Mouse (Mus musculus): ENCODE data around the gene Prss34. TPM values are rescaled to one million over a fixed set of nuclear protein-coding genes. Genes with fewer than 3 reads are reported as not detected.

Prss34 gene
- polyA plus RNA-seq (2015; fragmentation: Nextera tagmentation; extraction: Ambion mirVana), result 0.80 and 0.82 TPM in 2 replicates

GRCm38 (mm10) chr17:25298094-25298493 is at the start of gene Prss34:
Gene Prss34, plus strand, starts transcription at chr17:25298394.
- Histone ChIP-seq H3K36me3 (ENCODE audit: control insufficient read depth, insufficient read depth, low read length) (no peaks in the 10 kb centered on the region), H3K9me3 (ENCODE audit: control insufficient read depth, low read length) (no peaks in the 10 kb centered on the region), H3K4me2 (ENCODE audit: low read depth, low read length) (no peak within 1 kb of the TSS), H3K4me1 (replicated peaks; ENCODE audit: control insufficient read depth, insufficient read depth, low read length) (no peaks in the 10 kb centered on the region), H3K4me3 (ENCODE audit: low read length) (no peak within 1 kb of the TSS), H3K27ac (ENCODE audit: low read length) (no peak within 1 kb of the TSS), H3K27me3 (ENCODE audit: control insufficient read depth, insufficient read depth, low read depth, low read length) (no peaks in the 10 kb centered on the region; the same call in 1 of the 2 replicates), H3K9ac (ENCODE audit: low read length) (no peak within 1 kb of the TSS)
- WGBS, result 69% methylated on average over 5 of the region's 5 CpGs
- ATAC-seq (ENCODE audit: low read depth), result no peak

DNA sequence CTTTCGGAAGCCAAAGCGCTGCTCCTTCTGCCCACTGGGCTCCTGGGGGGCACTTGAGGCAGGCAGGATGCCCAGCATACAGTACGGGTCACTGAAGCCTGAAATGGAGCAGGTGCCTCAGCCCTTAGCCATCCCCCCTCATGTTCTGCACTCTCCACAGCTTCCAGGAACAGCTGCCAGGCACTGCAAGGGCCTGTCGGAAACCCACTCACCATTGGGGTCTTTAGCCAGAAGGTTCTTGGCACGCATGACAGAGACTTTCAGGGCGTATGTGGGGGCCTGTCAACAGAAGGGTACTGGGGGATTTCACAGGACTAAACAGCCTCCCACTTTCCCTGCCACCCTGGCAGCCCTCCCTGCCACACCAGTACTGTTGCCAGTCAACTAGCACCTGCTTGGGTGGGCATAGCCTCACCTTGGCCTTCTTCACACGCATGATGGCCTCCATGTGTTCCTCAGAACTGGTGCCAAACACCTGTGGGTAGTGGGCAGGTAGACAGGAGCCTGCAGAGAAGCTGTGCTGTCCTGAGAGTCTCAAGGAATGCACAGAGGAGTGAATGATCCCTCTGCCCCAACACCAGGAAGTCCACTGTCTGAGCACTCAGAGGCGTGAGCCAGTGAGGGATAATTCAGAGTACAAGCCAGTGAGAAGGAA is 47.9 kb upstream of the Prss34 start:
- Histone ChIP-seq H3K4me1 (replicated peaks; ENCODE audit: control insufficient read depth, insufficient read depth, low read length) (no peaks in the 10 kb centered on the region), H3K4me3 (ENCODE audit: low read length) (no peak overlapping the region), H3K36me3 (ENCODE audit: control insufficient read depth, insufficient read depth, low read length) (no peaks in the 10 kb centered on the region), H3K9me3 (ENCODE audit: control insufficient read depth, low read length) (no peaks in the 10 kb centered on the region), H3K4me2 (ENCODE audit: low read depth, low read length) (no peak overlapping the region), H3K27ac (ENCODE audit: low read length) (no peak overlapping the region), H3K27me3 (ENCODE audit: control insufficient read depth, insufficient read depth, low read depth, low read length) (peaks cover 13% of the 10 kb centered on the region), H3K9ac (ENCODE audit: low read length) (no peak overlapping the region)
- 77% methylated on average over 8 of the region's 8 CpGs for WGBS
- no peak for ATAC-seq (ENCODE audit: low read depth)

- no peaks in the 10 kb centered on the region for H3K9me3 ChIP-seq (ENCODE audit: control insufficient read depth, low read length)
- peaks cover 24% of the 10 kb centered on the region for H3K27me3 ChIP-seq (ENCODE audit: control insufficient read depth, insufficient read depth, low read depth, low read length)
- H3K4me2 ChIP-seq (ENCODE audit: low read depth, low read length), result no peak overlapping the region
- H3K9ac ChIP-seq (ENCODE audit: low read length), result no peak overlapping the region
- no peaks in the 10 kb centered on the region for H3K36me3 ChIP-seq (ENCODE audit: control insufficient read depth, insufficient read depth, low read length)
- peaks cover 9% of the 10 kb centered on the region for H3K4me1 ChIP-seq (replicated peaks; ENCODE audit: control insufficient read depth, insufficient read depth, low read length)
- H3K27ac ChIP-seq (ENCODE audit: low read length), result no peak overlapping the region
- H3K4me3 ChIP-seq (ENCODE audit: low read length), result no peak overlapping the region
- no peak for ATAC-seq (ENCODE audit: low read depth)
- WGBS, result 35% methylated on average over 3 of the region's 3 CpGs
Measured at GRCm38 (mm10) chr17:25252643-25253042, 45.6 kb upstream of the Prss34 start.

DNA sequence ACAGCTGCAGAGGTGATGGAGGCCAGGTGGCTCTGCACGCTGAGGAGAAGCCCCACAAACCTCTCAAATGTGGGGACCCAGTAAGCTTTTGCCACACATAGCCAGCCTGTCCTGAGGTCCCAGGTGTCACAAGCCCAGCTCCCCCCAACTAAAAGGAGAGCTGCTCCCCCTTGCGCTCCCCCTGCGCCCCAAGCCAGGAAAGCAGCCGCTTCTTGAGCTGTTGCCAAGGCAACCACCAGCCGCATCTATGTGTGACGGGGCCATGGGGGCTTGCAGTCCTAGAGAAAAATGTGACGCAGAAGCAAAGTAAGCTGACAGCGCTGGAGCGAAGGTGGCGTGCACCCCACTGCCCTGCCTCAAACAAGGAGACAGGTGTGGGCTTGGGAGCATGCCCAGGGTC is 44.4 kb upstream of the Prss34 start:
- H3K4me2 ChIP-seq (ENCODE audit: low read depth, low read length), result no peak overlapping the region
- ATAC-seq (ENCODE audit: low read depth), result no peak
- no peaks in the 10 kb centered on the region; the same call in 1 of the 2 replicates for H3K36me3 ChIP-seq (ENCODE audit: control insufficient read depth, insufficient read depth, low read length)
- WGBS, result 26% methylated on average over 10 of the region's 10 CpGs
- no peaks in the 10 kb centered on the region for H3K9me3 ChIP-seq (ENCODE audit: control insufficient read depth, low read length)
- H3K27ac ChIP-seq (ENCODE audit: low read length), result no peak overlapping the region
- peaks cover 24% of the 10 kb centered on the region for H3K27me3 ChIP-seq (ENCODE audit: control insufficient read depth, insufficient read depth, low read depth, low read length)
- no peak overlapping the region for H3K9ac ChIP-seq (ENCODE audit: low read length)
- peaks cover 9% of the 10 kb centered on the region for H3K4me1 ChIP-seq (replicated peaks; ENCODE audit: control insufficient read depth, insufficient read depth, low read length)
- H3K4me3 ChIP-seq (ENCODE audit: low read length), result no peak overlapping the region

DNA sequence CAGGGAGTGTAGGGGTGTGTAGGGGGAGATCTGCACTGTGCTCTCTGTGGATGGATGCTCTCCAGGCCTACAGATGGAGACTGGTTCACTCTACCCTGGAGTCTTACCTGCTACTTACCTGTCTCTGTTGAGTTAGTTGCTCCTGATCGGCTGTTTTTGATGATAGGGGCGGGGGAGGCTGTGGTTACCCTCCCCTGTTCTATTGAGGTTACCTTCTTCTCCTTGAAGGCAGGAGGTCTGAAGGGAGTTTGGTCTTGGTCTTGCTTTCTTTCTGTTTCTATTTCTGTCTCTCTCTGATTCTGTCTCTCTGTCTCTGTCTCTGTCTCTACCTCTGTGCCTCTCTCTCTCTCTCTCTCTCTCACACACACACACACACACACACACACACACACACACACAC is 43.1 kb upstream of the Prss34 start:
- no peak overlapping the region for H3K9ac ChIP-seq (ENCODE audit: low read length)
- H3K4me3 ChIP-seq (ENCODE audit: low read length), result no peak overlapping the region
- H3K9me3 ChIP-seq (ENCODE audit: control insufficient read depth, low read length), result no peaks in the 10 kb centered on the region
- ATAC-seq (ENCODE audit: low read depth), result no peak
- 63% methylated on average over 2 of the region's 2 CpGs for WGBS
- no peak overlapping the region for H3K4me2 ChIP-seq (ENCODE audit: low read depth, low read length)
- H3K36me3 ChIP-seq (ENCODE audit: control insufficient read depth, insufficient read depth, low read length), result peaks cover under 1% of the 10 kb centered on the region; the same call in 1 of the 2 replicates
- peaks cover 24% of the 10 kb centered on the region for H3K27me3 ChIP-seq (ENCODE audit: control insufficient read depth, insufficient read depth, low read depth, low read length)
- H3K27ac ChIP-seq (ENCODE audit: low read length), result no peak overlapping the region
- peaks cover 9% of the 10 kb centered on the region for H3K4me1 ChIP-seq (replicated peaks; ENCODE audit: control insufficient read depth, insufficient read depth, low read length)

DNA sequence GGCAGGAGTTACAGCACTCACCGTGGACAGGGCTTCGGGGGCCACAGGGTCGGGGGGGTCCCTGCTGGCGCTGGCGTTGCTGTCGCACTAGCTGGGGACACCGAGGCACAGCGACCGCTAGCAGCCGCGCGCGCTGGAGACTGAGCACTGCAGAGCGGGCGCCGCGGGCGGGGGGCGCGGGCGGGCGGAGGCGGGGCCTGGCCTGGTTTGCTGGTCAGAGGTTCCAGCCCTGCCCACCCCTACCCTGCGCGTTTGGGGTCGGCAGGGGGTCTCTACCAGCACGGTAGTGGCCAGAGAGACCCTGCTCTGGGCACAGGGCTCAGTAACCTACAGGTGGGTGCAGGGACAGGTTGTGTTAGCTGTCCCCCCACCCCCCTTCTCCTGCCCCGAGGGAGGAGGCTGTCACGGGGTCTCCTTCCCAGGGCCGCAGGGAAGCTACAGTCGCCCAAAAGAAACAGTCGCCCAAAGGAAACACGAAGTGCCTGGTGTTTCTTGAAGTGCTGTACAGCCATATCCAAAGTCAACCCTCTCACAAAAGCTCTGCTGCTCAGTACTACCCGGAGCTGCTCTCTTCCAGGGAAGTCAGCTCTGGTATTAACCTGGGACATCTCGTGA is 41.9 kb upstream of the Prss34 start, which contains the start of gene Baiap3:
Gene Baiap3 (minus strand): TSS at position 225 of the 615 bp plus-strand sequence.
- peak within 1 kb of the TSS; percentile 61 for H3K9ac ChIP-seq (ENCODE audit: low read length)
- H3K9me3 ChIP-seq (ENCODE audit: control insufficient read depth, low read length), result no peaks in the 10 kb centered on the region
- H3K27ac ChIP-seq (ENCODE audit: low read length), result no peak within 1 kb of the TSS
- ATAC-seq (ENCODE audit: low read depth), result peak; percentile 50
- peaks cover 9% of the 10 kb centered on the region for H3K4me1 ChIP-seq (replicated peaks; ENCODE audit: control insufficient read depth, insufficient read depth, low read length)
- peak within 1 kb of the TSS; percentile 67 for H3K4me2 ChIP-seq (ENCODE audit: low read depth, low read length)
- peaks cover 24% of the 10 kb centered on the region for H3K27me3 ChIP-seq (ENCODE audit: control insufficient read depth, insufficient read depth, low read depth, low read length)
- peaks cover 2% of the 10 kb centered on the region; the same call in 1 of the 2 replicates for H3K36me3 ChIP-seq (ENCODE audit: control insufficient read depth, insufficient read depth, low read length)
- WGBS, result 3% methylated on average over 34 of the region's 35 CpGs
- H3K4me3 ChIP-seq (ENCODE audit: low read length), result peak within 1 kb of the TSS; percentile 44

DNA sequence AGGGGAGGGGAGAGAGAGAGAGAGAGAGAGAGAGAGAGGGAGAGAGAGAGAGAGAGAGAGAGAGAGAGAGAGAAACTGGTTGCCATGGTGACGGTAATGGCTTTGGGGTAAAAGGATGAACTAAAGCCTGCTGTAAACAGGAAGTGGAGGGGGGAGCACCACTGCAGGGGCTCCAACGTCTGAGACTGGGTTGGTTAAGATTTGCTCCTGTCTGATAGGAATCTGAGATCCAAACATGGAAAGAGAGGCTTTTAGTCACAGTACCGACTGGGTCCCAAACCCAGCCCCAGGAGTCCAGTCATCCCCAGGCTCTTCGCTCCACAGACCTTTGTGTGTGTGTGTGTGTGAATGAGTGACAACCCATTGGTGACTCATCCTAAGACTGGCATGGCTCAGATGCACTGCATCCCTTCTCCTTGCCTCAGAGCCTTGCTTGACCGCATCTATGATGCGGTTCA is 40.4 kb upstream of the Prss34 start:
- H3K4me2 ChIP-seq (ENCODE audit: low read depth, low read length), result no peak overlapping the region
- no peak overlapping the region for H3K27ac ChIP-seq (ENCODE audit: low read length)
- WGBS, result 45% methylated on average over 6 of the region's 6 CpGs
- H3K27me3 ChIP-seq (ENCODE audit: control insufficient read depth, insufficient read depth, low read depth, low read length), result peaks cover 24% of the 10 kb centered on the region
- no peak overlapping the region for H3K4me3 ChIP-seq (ENCODE audit: low read length)
- no peak for ATAC-seq (ENCODE audit: low read depth)
- H3K9ac ChIP-seq (ENCODE audit: low read length), result no peak overlapping the region
- no peaks in the 10 kb centered on the region for H3K9me3 ChIP-seq (ENCODE audit: control insufficient read depth, low read length)
- H3K4me1 ChIP-seq (replicated peaks; ENCODE audit: control insufficient read depth, insufficient read depth, low read length), result peaks cover 9% of the 10 kb centered on the region
- H3K36me3 ChIP-seq (ENCODE audit: control insufficient read depth, insufficient read depth, low read length), result peaks cover 8% of the 10 kb centered on the region

DNA sequence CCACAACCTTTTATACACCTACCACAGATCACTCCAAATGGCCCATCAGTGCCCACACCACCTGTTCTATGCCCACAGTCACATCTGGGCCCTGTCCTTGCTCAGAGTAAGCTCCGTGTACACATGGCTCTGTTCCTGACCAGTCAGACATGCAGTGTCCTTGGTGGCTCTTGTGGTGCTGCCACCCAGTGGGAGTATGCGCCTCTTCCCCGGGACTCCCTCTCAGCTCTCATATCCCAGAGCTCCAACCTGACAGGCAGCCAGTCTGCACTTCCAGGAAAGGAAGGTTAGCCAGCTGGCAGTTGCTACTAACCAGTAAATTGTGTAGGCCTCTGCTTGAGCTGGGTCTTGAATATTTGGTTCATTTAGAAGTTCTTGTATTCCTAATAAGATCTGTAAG is 33.7 kb upstream of the Prss34 start:
- H3K27ac ChIP-seq (ENCODE audit: low read length), result no peak overlapping the region
- no peaks in the 10 kb centered on the region for H3K27me3 ChIP-seq (ENCODE audit: control insufficient read depth, insufficient read depth, low read depth, low read length)
- no peak overlapping the region for H3K4me3 ChIP-seq (ENCODE audit: low read length)
- no peak for ATAC-seq (ENCODE audit: low read depth)
- H3K4me2 ChIP-seq (ENCODE audit: low read depth, low read length), result no peak overlapping the region
- peaks cover 68% of the 10 kb centered on the region for H3K36me3 ChIP-seq (ENCODE audit: control insufficient read depth, insufficient read depth, low read length)
- WGBS, result 57% methylated on average over 3 of the region's 3 CpGs
- H3K4me1 ChIP-seq (replicated peaks; ENCODE audit: control insufficient read depth, insufficient read depth, low read length), result no peaks in the 10 kb centered on the region
- H3K9me3 ChIP-seq (ENCODE audit: control insufficient read depth, low read length), result no peaks in the 10 kb centered on the region
- H3K9ac ChIP-seq (ENCODE audit: low read length), result no peak overlapping the region

GRCm38 (mm10) chr17:25270795-25271335 is 27.3 kb upstream of the Prss34 start:
- Histone ChIP-seq H3K4me1 (replicated peaks; ENCODE audit: control insufficient read depth, insufficient read depth, low read length) (peaks cover 16% of the 10 kb centered on the region), H3K4me3 (ENCODE audit: low read length) (peak overlapping the region; percentile 67; the same call in 1 of the 2 replicates), H3K9ac (ENCODE audit: low read length) (no peak overlapping the region), H3K36me3 (ENCODE audit: control insufficient read depth, insufficient read depth, low read length) (peaks cover 32% of the 10 kb centered on the region), H3K27ac (ENCODE audit: low read length) (peak overlapping the region; percentile 0; the same call in 1 of the 2 replicates), H3K27me3 (ENCODE audit: control insufficient read depth, insufficient read depth, low read depth, low read length) (no peaks in the 10 kb centered on the region), H3K9me3 (ENCODE audit: control insufficient read depth, low read length) (no peaks in the 10 kb centered on the region), H3K4me2 (ENCODE audit: low read depth, low read length) (peak overlapping the region; percentile 88)
- ATAC-seq (ENCODE audit: low read depth), result no peak
- 40% methylated on average over 2 of the region's 2 CpGs for WGBS

Measured in lung, embryonic 16.5 days (tissue).